Mouse (Mus musculus) spleen, adult 2 months (tissue): Measurements from ENCODE around the gene G0s2. TPM values are rescaled to one million over a fixed set of nuclear protein-coding genes. Genes with fewer than 3 reads are reported as not detected.
"Not testable (repeated sequence)": the region's sequence is repeated elsewhere in the genome, so short reads cannot be mapped to it uniquely, and the experiment has no call there.

Source experiments
- DNase-seq, 2 experiments: peaks; one replicate each; pipeline versions ENCODE4 v3.0.0 to v3.0.0-alpha.2; 2012 to 2021; ENCODE audit warnings: low spot score in 2 of 2, low read depth in 1 of 2
- H3K27ac ChIP-seq: fragments of 200-500 bp; 2 replicates; pipeline ENCODE4 v1.5.1; 2012; ENCODE audit warnings: low read length, inconsistent platforms; ENCODE audit not compliant: insufficient read depth
- H3K27me3 ChIP-seq: fragments of 200-500 bp; 2 replicates; pipeline ENCODE4 v1.6.1; 2012; ENCODE audit warnings: mild to moderate bottlenecking, moderate library complexity, low read length, inconsistent platforms; ENCODE audit not compliant: control insufficient read depth, insufficient read depth
- H3K36me3 ChIP-seq: fragments of 200-500 bp; 2 replicates; pipeline ENCODE4 v1.6.1; 2012; ENCODE audit warnings: mild to moderate bottlenecking, low read length, inconsistent platforms; ENCODE audit not compliant: control insufficient read depth, insufficient read depth
- H3K4me1 ChIP-seq: fragments of 200-500 bp; 2 replicates; pipeline ENCODE4 v1.6.1; 2011; ENCODE audit warnings: inconsistent platforms; ENCODE audit not compliant: control insufficient read depth, insufficient read depth, insufficient read length
- H3K4me3 ChIP-seq: fragments of 200-500 bp; 2 replicates; pipeline ENCODE4 v1.5.1; 2011; ENCODE audit warnings: mild to moderate bottlenecking, inconsistent platforms; ENCODE audit not compliant: insufficient read depth, insufficient read length; ENCODE audit errors: extremely low read depth
- CTCF ChIP-seq: fragments of 200-500 bp; IDR thresholded peaks from 2 replicates; pipeline ENCODE4 v1.5.1; 2011; ENCODE audit warnings: mild to moderate bottlenecking, inconsistent platforms; ENCODE audit not compliant: insufficient read depth, insufficient read length, insufficient replicate concordance; ENCODE audit errors: extremely low read depth
- POLR2A ChIP-seq: fragments of 200-500 bp; IDR thresholded peaks from 2 replicates; pipeline ENCODE4 v1.6.1; 2011; ENCODE audit warnings: low read depth, low read length, inconsistent platforms
- WGBS: fragments of 180-500 bp; shearing (Covaris S2); methylation state at CpG from one replicate; pipeline ENCODE4 v1.1.7; 2018; 5-methylcytosine and 5-hydroxymethylcytosine counted together
- polyA plus RNA-seq: library from polyadenylated mRNA; depleted of rRNA; stranded (reverse); fragments of >200 nt; gene quantifications from 2 replicates; pipeline ENCODE4 v1.2.3, GENCODE M21; 2012

G0s2 gene
- polyA plus RNA-seq, 1 experiment, result 60.8 TPM

DNA sequence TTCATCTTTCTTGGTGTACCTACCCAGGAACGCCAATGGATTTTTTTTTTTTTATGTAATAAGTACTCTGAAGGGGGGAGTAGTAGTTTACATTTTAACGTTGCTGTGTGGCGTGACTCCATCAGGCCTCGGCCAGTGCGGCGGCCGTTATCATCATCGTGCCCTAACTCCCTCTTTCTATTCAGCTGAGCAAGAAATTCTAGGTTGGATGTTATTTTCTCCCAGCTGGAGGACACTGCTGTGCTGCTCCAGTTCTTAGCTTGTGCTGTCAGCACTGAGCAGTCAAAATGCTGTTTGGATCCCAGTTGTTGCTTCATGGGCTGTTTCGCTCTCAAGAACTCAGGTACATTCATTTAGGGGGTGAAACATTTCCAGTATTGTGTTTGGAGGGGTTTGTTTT, 13.5 kb downstream of the G0s2 start:
- TF ChIP-seq POLR2A, result no peak
- TF ChIP-seq CTCF, result no peak

DNA sequence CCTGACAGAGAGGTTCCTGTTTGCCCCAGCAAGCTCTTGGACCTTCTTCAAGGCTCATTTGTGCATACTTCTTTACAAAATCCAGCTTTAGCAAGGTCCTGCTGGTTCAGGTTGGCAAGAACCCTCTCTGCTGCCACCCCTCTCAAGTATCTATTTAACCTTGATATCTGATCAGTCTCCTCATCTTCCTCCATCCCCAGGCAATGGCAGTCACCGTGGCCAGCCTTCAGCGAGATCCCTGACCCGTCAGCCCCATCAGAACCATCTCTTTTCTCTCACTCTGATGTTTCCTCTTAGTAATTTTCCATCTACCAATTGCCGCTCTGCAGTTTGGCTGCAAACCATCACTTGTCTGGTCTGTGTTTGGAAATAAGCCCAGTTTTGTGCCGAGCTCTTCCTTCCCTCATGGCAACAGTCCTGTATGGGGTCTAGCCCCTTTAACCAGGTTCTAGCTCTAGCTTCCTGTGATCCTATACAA, 16.4 kb downstream of the G0s2 start:
- no peaks in the 10 kb centered on the region for H3K27me3 ChIP-seq
- WGBS, result 49% methylated on average over 5 of the region's 5 CpGs
- H3K4me1 ChIP-seq, result no peaks in the 10 kb centered on the region
- no peak overlapping the region for H3K27ac ChIP-seq
- no peaks in the 10 kb centered on the region for H3K36me3 ChIP-seq
- no peak overlapping the region for H3K4me3 ChIP-seq
- no peak for TF ChIP-seq CTCF
- TF ChIP-seq POLR2A, result no peak
- DNase-seq, result no peak

More for the DNA sequence above, 13.5 kb downstream of the G0s2 start:
- peaks cover 5% of the 10 kb centered on the region; the same call in 1 of the 2 replicates for H3K4me1 ChIP-seq
- WGBS, result 93% methylated on average over 9 of the region's 9 CpGs
- no peak overlapping the region for H3K4me3 ChIP-seq
- H3K36me3 ChIP-seq, result no peaks in the 10 kb centered on the region
- H3K27me3 ChIP-seq, result no peaks in the 10 kb centered on the region
- H3K27ac ChIP-seq, result no peak overlapping the region
- no peak for DNase-seq

DNA sequence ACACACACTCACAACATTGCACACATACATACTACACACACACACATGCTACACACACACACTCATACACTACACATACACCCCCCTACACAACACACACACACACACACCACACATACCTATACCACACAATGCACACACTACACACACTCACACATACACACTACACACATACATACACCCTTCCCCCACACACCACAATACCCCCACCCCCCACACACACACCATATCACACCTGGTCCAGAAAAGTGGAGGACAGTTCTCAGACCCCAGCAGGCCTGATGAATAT, 16.8 kb downstream of the G0s2 start:
- no peaks in the 10 kb centered on the region for H3K27me3 ChIP-seq
- H3K27ac ChIP-seq, result no peak overlapping the region
- no peak overlapping the region for H3K4me3 ChIP-seq
- H3K36me3 ChIP-seq, result no peaks in the 10 kb centered on the region
- no peak for DNase-seq
- TF ChIP-seq POLR2A, result no peak
- no peaks in the 10 kb centered on the region; the same call in 1 of the 2 replicates for H3K4me1 ChIP-seq

DNA sequence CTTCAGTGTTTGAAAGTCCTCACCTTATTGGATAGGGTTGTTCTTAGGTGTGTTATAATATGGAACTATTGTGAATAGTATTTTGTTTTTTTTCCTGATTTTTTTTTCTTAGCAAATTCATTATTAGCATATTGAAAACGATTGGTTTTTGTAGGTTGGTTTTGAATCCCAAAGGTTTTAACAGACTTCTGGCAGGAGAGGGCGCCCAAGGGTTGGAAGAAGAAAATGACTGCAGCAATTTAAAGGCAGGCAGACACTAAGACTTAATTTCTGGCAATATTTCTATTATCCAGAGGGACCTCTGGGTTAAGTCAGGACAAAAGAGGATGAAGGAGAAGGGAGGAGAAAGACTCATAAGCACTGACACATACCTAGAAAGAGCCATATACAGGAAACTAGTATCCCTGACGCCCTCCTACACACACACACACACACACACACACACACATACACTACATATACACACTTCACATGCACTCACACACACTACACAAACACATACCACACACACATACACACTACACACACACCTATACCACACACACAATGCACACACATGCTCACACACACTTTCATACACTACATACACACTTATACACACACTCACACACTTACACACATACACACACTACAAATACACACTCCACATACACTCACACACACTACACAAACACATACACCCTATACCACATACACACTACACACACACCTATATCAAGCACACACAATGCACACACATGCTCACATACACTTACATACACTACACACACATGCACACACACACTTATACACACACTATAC, 17.3 kb downstream of the G0s2 start:
- Histone ChIP-seq H3K27me3 (no peaks in the 10 kb centered on the region), H3K36me3 (no peaks in the 10 kb centered on the region), H3K4me3 (no peak overlapping the region), H3K4me1 (no peaks in the 10 kb centered on the region; the same call in 1 of the 2 replicates), H3K27ac (no peak overlapping the region)
- peak in 1 of 2 experiments; percentile 74 for DNase-seq
- WGBS, result 27% methylated on average over 3 of the region's 3 CpGs
- peak; percentile 20; the same call in 1 of the 2 replicates for TF ChIP-seq CTCF
- TF ChIP-seq POLR2A, result no peak

DNA sequence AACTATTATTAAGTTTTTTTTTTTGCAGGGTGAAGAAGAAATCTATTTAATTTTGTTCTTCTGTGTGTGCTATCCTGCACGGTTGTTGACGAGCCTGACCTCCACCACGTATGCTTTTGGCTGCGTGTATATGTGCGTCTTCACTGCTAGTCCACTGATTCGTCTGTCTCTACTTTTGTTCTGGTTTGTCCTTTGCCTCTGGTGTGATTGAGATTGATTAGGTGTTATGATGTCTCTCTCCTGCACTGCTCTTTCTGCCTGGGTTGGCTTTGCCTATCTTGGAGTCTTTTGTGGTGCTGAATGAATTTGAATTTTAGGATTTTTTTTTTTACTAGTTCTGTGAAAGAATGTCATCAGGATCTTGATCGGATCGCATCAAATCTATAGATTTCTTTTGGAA, 18.0 kb downstream of the G0s2 start:
- TF ChIP-seq CTCF (no peak), POLR2A (no peak)
- DNase-seq, result no peak
- no peak overlapping the region for H3K4me3 ChIP-seq
- no peak overlapping the region for H3K27ac ChIP-seq
- H3K4me1 ChIP-seq, result no peaks in the 10 kb centered on the region; the same call in 1 of the 2 replicates
- WGBS, result 77% methylated on average over 8 of the region's 8 CpGs
- H3K36me3 ChIP-seq, result no peaks in the 10 kb centered on the region
- no peaks in the 10 kb centered on the region for H3K27me3 ChIP-seq

GRCm38 (mm10) chr1:193253895-193254294, 19.1 kb downstream of the G0s2 start:
- H3K4me1 ChIP-seq, H3K27me3 ChIP-seq, H3K36me3 ChIP-seq, H3K27ac ChIP-seq, DNase-seq, H3K4me3 ChIP-seq: not testable (repeated sequence)
- WGBS, result 67% methylated on average over 3 of the region's 3 CpGs

DNA sequence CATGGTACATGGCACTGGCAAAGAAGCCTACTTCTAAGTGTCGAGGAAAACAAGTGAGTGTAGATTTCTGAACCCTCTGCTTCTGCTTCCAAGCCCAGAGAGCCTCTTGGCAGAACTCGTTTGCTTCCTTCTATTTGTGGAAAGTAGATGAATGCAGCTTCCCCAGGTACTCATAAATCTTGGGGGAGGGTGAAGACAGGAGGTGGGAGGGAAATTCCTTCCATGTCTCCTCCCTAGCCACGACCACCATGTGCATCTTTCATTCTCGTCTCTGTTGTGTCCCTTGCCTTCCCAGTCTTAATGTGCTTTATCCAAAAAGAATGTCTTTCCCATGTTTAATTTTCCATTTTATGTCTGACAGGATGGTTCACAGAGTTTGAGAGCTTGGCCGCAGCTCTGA, 20.4 kb downstream of the G0s2 start:
- Histone ChIP-seq H3K36me3 (no peaks in the 10 kb centered on the region), H3K27me3 (no peaks in the 10 kb centered on the region), H3K4me1 (no peaks in the 10 kb centered on the region; the same call in 1 of the 2 replicates), H3K27ac (no peak overlapping the region), H3K4me3 (no peak overlapping the region)
- DNase-seq, result no peak
- 65% methylated on average over 5 of the region's 5 CpGs for WGBS
- TF ChIP-seq POLR2A, result no peak
- no peak for TF ChIP-seq CTCF
